Mouse (Mus musculus) urinary bladder, postnatal 4 days (tissue): ENCODE data around the gene Uba52.

ENCODE experiments used
- DNase-seq, 2 experiments: peaks; one replicate each; pipeline ENCODE4 v3.0.0; 2021 to 2022; ENCODE audit warnings: low spot score in 2 of 2

Uba52 gene

GRCm38 (mm10) chr8:70504291-70504716 is 6.3 kb downstream of the Uba52 start:
- DNase-seq: peak; percentile 66 to 78

- peak; percentile 70 to 73 for DNase-seq
Measured at GRCm38 (mm10) chr8:70503062-70503750, 7.4 kb downstream of the Uba52 start.

- no peak for DNase-seq
Measured at GRCm38 (mm10) chr8:70502540-70502939, 8.1 kb downstream of the Uba52 start.

GRCm38 (mm10) chr8:70501820-70502529 is 8.6 kb downstream of the Uba52 start:
- peak in 1 of 2 experiments; percentile 32 for DNase-seq

GRCm38 (mm10) chr8:70500386-70501301 is 10.0 kb downstream of the Uba52 start:
- no peak for DNase-seq

- DNase-seq: no peak
Measured at GRCm38 (mm10) chr8:70495771-70496062, 14.9 kb downstream of the Uba52 start.

GRCm38 (mm10) chr8:70495001-70495770 is 15.4 kb downstream of the Uba52 start:
- no peak for DNase-seq

- DNase-seq: no peak
Measured at GRCm38 (mm10) chr8:70494416-70494945, 16.1 kb downstream of the Uba52 start.

- no peak for DNase-seq
Measured at GRCm38 (mm10) chr8:70493692-70494415, 16.7 kb downstream of the Uba52 start.

GRCm38 (mm10) chr8:70492664-70493640 is 17.6 kb downstream of the Uba52 start, which contains the start of gene Crlf1:
Gene Crlf1, plus strand, starts transcription at chr8:70493158.
- DNase-seq: no peak

- no peak for DNase-seq
Measured at GRCm38 (mm10) chr8:70490880-70491495, 19.6 kb downstream of the Uba52 start.

GRCm38 (mm10) chr8:70490061-70490879 is 20.3 kb downstream of the Uba52 start:
- no peak for DNase-seq

GRCm38 (mm10) chr8:70489576-70489975 is 21.0 kb downstream of the Uba52 start:
- DNase-seq: no peak

GRCm38 (mm10) chr8:70488931-70489470 is 21.6 kb downstream of the Uba52 start:
- no peak for DNase-seq

GRCm38 (mm10) chr8:70487993-70488796 is 22.4 kb downstream of the Uba52 start:
- no peak for DNase-seq

- DNase-seq: no peak
Measured at GRCm38 (mm10) chr8:70486941-70487520, 23.6 kb downstream of the Uba52 start, which contains the start of gene Tmem59l. Gene Tmem59l, minus strand, starts transcription at chr8:70487358.
